Mouse (Mus musculus) thymus, adult 2 months (tissue): ENCODE measurements around the gene Dnajc28. TPM values are rescaled to one million over a fixed set of nuclear protein-coding genes. Genes with fewer than 3 reads are reported as not detected.

Source experiments
- DNase-seq: peaks from one replicate; pipeline ENCODE4 v3.0.0; 2021
- H3K27ac ChIP-seq: fragments of 200-500 bp; 2 replicates; pipeline ENCODE4 v1.5.1; 2012; ENCODE audit warnings: low read length, control low read depth; ENCODE audit not compliant: control insufficient read depth, insufficient read depth
- H3K27me3 ChIP-seq: fragments of 200-500 bp; 2 replicates; pipeline ENCODE4 v1.6.1; 2012; ENCODE audit warnings: mild to moderate bottlenecking, low read length, moderate library complexity, mixed read lengths; ENCODE audit not compliant: control insufficient read depth, insufficient read depth
- H3K36me3 ChIP-seq: fragments of 200-500 bp; 2 replicates; pipeline ENCODE4 v1.6.1; 2012; ENCODE audit warnings: mild to moderate bottlenecking, low read length, moderate library complexity; ENCODE audit not compliant: control insufficient read depth, insufficient read depth
- H3K4me1 ChIP-seq: fragments of 200-500 bp; replicated peaks from 2 replicates; pipeline ENCODE4 v1.6.1; 2012; ENCODE audit warnings: low read length; ENCODE audit not compliant: control insufficient read depth, insufficient read depth
- H3K4me3 ChIP-seq: fragments of 200-500 bp; 2 replicates; pipeline ENCODE4 v1.5.1; 2012; ENCODE audit warnings: mild to moderate bottlenecking, low read length, control low read depth, moderate library complexity; ENCODE audit not compliant: control insufficient read depth, insufficient read depth
- CTCF ChIP-seq: fragments of 200-500 bp; IDR thresholded peaks from 2 replicates; pipeline ENCODE4 v1.5.1; 2012; ENCODE audit warnings: mild to moderate bottlenecking, control low read depth, low read length, moderate library complexity, borderline replicate concordance; ENCODE audit not compliant: control insufficient read depth, poor library complexity, insufficient read depth; ENCODE audit errors: extremely low read depth
- POLR2A ChIP-seq: fragments of 200-500 bp; IDR thresholded peaks from 2 replicates; pipeline ENCODE4 v1.6.1; 2012; ENCODE audit warnings: mild to moderate bottlenecking, low read length, control low read depth, moderate library complexity; ENCODE audit not compliant: control insufficient read depth, poor library complexity, insufficient read depth; ENCODE audit errors: extremely low read depth
- WGBS: fragments of 180-500 bp; shearing (Covaris S2); methylation state at CpG from one replicate; pipeline ENCODE4 v1.1.7; 2018; 5-methylcytosine and 5-hydroxymethylcytosine counted together
- polyA plus RNA-seq: library from polyadenylated mRNA; depleted of rRNA; stranded (reverse); fragments of >200 nt; gene quantifications from 2 replicates; pipeline ENCODE4 v1.2.3, GENCODE M21; 2012; rRNA removed

Gene Dnajc28
- polyA plus RNA-seq, 1 experiment = 1.3 TPM

DNA sequence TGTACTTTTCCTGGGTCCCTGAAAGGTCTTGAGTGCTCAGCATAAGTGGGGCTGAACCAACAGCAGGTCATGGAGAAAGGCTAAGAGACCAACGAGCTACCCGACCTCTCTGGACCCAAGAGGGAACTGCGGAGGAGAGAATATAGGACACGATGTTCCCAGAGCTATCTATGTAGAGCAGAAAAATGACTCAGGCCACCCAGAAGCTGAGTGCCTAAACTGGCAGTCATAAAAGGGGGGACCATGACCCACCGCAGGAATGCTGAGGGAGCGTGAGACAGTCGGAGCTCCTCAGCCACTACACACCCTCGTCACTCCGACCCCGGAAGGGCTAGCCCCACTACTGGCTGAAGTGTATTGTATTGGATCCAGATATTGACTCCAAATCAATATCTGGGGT, 49.9 kb downstream of the Dnajc28 start:
- Histone ChIP-seq H3K27ac (no peak overlapping the region), H3K27me3 (no peaks in the 10 kb centered on the region), H3K4me3 (no peak overlapping the region), H3K36me3 (peaks cover 8% of the 10 kb centered on the region), H3K4me1 (no peaks in the 10 kb centered on the region)
- WGBS = 97% methylated on average over 10 of the region's 10 CpGs
- DNase-seq = no peak
- no peak for TF ChIP-seq CTCF
- no peak for TF ChIP-seq POLR2A

DNA sequence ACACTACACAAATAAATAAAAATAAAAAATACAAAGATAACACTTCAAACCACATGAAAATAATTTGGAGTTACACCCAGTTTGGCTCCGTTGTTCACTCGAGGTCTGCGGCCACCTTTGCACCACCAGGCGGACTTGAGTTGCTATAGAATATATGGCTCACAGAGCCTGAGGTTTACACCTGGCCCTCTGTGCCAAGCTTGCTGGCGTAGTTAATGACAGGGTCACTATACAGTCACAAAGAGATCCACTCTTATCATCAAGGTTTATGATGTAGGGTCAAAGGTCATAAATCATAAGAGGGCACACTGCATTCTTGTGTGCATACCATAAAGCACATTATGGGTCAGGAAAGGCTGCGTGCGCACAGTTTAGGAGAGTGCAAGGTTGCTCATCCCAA, 52.8 kb downstream of the Dnajc28 start:
- Histone ChIP-seq H3K27me3 (no peaks in the 10 kb centered on the region), H3K4me1 (no peaks in the 10 kb centered on the region), H3K27ac (no peak overlapping the region), H3K36me3 (peaks cover 38% of the 10 kb centered on the region), H3K4me3 (no peak overlapping the region)
- TF ChIP-seq POLR2A (no peak), CTCF (no peak)
- 94% methylated on average over 7 of the region's 7 CpGs for WGBS
- DNase-seq = no peak

DNA sequence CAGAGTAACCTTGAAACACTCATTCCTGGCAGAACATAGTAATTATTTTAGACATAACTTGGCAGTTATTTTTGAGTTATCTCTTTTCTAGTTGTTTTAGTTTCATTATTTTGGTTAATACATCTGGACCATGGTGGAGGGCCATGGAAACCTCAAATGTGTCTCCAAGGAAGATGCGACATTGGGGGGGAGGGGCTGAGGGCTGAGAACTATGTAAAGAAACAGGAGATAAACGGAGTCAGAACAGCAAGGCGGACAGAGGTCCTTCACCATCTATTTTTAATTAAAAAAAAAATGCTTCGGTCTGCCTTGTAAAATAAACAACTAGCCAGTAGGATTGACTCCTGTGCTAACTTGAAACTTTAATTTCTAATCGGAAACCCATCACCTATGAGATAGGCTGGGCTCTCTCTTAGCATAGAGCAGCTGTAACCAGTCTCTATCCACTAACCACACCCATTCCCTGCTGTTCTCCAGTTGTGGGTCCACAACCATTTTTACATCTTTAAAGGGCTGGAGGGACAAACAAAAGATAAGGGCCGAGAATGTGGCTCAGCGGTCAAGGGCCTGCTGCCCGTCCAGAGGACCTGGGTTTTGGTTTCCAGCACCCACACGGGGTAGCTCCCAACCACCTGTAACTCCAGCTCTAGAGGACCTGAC, 53.4 kb downstream of the Dnajc28 start:
- no peak overlapping the region for H3K27ac ChIP-seq
- H3K36me3 ChIP-seq = peaks cover 44% of the 10 kb centered on the region
- no peak for DNase-seq
- H3K4me3 ChIP-seq = no peak overlapping the region
- TF ChIP-seq POLR2A = no peak
- no peak for TF ChIP-seq CTCF
- H3K4me1 ChIP-seq = no peaks in the 10 kb centered on the region
- H3K27me3 ChIP-seq = no peaks in the 10 kb centered on the region
- 93% methylated on average over 9 of the region's 9 CpGs for WGBS

GRCm38 (mm10) chr16:91564580-91565291, 54.1 kb downstream of the Dnajc28 start:
- DNase-seq = no peak
- no peaks in the 10 kb centered on the region for H3K4me1 ChIP-seq
- no peak for TF ChIP-seq POLR2A
- TF ChIP-seq CTCF = no peak
- H3K4me3 ChIP-seq = no peak overlapping the region
- no peak overlapping the region for H3K27ac ChIP-seq
- H3K27me3 ChIP-seq = no peaks in the 10 kb centered on the region
- H3K36me3 ChIP-seq = peaks cover 51% of the 10 kb centered on the region
- 96% methylated on average over 4 of the region's 4 CpGs for WGBS

Other genes starting within 250 kb of the Dnajc28 start
- gene Ifnar2, start 246.2 kb downstream of the Dnajc28 start, polyA plus RNA-seq = 57.0 and 69.9 TPM in 2 replicates
- gene Gm21970, start 227.3 kb downstream of the Dnajc28 start, polyA plus RNA-seq = not detected in 2 replicates
- 28.5 and 35.6 TPM in 2 replicates for gene Il10rb, start 212.9 kb downstream of the Dnajc28 start, polyA plus RNA-seq
- 47.0 and 49.1 TPM in 2 replicates for gene Ifnar1, start 133.8 kb downstream of the Dnajc28 start, polyA plus RNA-seq
- gene Ifngr2, start 72.0 kb downstream of the Dnajc28 start, polyA plus RNA-seq = 33.4 and 34.4 TPM in 2 replicates
- gene Tmem50b, start 21.2 kb downstream of the Dnajc28 start, polyA plus RNA-seq = 34.8 and 37.8 TPM in 2 replicates
- 44.6 and 48.6 TPM in 2 replicates for gene Gart, start 27.9 kb upstream of the Dnajc28 start, polyA plus RNA-seq
- gene Son, start 28.5 kb upstream of the Dnajc28 start, polyA plus RNA-seq = 258 and 261 TPM in 2 replicates
- gene Donson, start 69.7 kb upstream of the Dnajc28 start, polyA plus RNA-seq = 19.5 and 28.8 TPM in 2 replicates
- gene Cryzl1, start 109.9 kb upstream of the Dnajc28 start, polyA plus RNA-seq = 19.1 and 21.7 TPM in 2 replicates
- 8.9 and 12.9 TPM in 2 replicates for gene Itsn1, start 110.3 kb upstream of the Dnajc28 start, polyA plus RNA-seq